ENCODE assay signal across 9 mouse cellular contexts in genomic region chr13:19622573-19623227, GRCm38 (mm10). TPM values are rescaled to one million over a fixed set of nuclear protein-coding genes. Genes with fewer than 3 reads are reported as not detected.
DNase-seq lines count a peak whose midpoint lies in the region; ATAC-seq and TF ChIP-seq lines count a peak whose summit lies in the region.
"Had no signal": no experiment of that assay in that cellular context is flagged by ENCODE, and none has a peak within 500 bp of the region (broad histone marks: within the 10 kb centered on the region; RNA-seq: fewer than 3 reads in every experiment).

TSS of gene Sfrp4 (plus strand) at chr13:19623104.

- peak within 1 kb of the TSS; percentile 82 for H3K4me2 ChIP-seq in liver, embryonic 14.5 days (ENCODE audit: low read depth)

- peak within 1 kb of the TSS; percentile 48 to 57 for H3K4me3 ChIP-seq in liver, embryonic 14.5 days (ENCODE audit: insufficient read depth in 1 of 2, low read depth in 2 of 2, low read length in 2 of 2)

- no peak for TF ChIP-seq EP300 in liver, embryonic 14.5 days (IDR thresholded peaks at IDR 0.05; ENCODE audit: low read depth)

- intact Hi-C loops in gastrocnemius, postnatal 36 days (cut with DNase I), result no loop called here

- H3K27ac ChIP-seq in liver, embryonic 14.5 days, result no peak within 1 kb of the TSS

- H3K4me1 ChIP-seq in liver, embryonic 14.5 days (replicated peaks; ENCODE audit: control insufficient read depth in 2 of 2, insufficient read depth in 2 of 2, low read length in 1 of 2), result peaks cover 3 to 16% of the 10 kb centered on the region in 2 experiments

- peak; percentile 64 for ATAC-seq in common myeloid progenitor, adult 5-6 weeks (replicated peaks; ENCODE audit: low read depth, poor library complexity, severe bottlenecking)
- peak; percentile 50; the same call in 1 of the 2 replicates for ATAC-seq in liver, embryonic 14.5 days (ENCODE audit: insufficient read depth)

- DNase-seq in layer of hippocampus, adult 18-20 months (ENCODE audit: low spot score in 2 of 2), result peak; percentile 36 to 57
- DNase-seq in layer of hippocampus, postnatal 10 days (ENCODE audit: low spot score in 2 of 2), result no peak
- DNase-seq in gastrocnemius, postnatal 36 days, result peak; percentile 31 to 34
- peak; percentile 26 for DNase-seq in hindlimb bud, embryonic 11.5 days (ENCODE audit: extremely low spot score, low read depth, low spot score)
- DNase-seq in liver, embryonic 14.5 days (ENCODE audit: low read depth in 3 of 3, low spot score in 3 of 3), result no peak
- peak; percentile 59 for DNase-seq in neural tube, embryonic 10.5 days (ENCODE audit: extremely low spot score, low spot score)
- DNase-seq in urinary bladder, postnatal 14 days (ENCODE audit: low spot score), result peak; percentile 22

- no peaks in the 10 kb centered on the region for H3K9me3 ChIP-seq in liver, embryonic 14.5 days (ENCODE audit: control insufficient read depth, low read length)
- H3K9me3 ChIP-seq: G1E had no signal

- peak within 1 kb of the TSS; percentile 53 for H3K9ac ChIP-seq in liver, embryonic 14.5 days (replicated peaks)

- 3% methylated on average over 25 of the region's 25 CpGs for WGBS in liver, embryonic 14.5 days (ENCODE audit: insufficient replicate concordance)

- peaks cover 9% of the 10 kb centered on the region for H3K27me3 ChIP-seq in liver, embryonic 14.5 days (ENCODE audit: control insufficient read depth, insufficient read depth, low read length)

- TF ChIP-seq CTCF in liver, embryonic 14.5 days (IDR thresholded peaks at IDR 0.05; ENCODE audit: low read depth), result peak; percentile 54

- no peaks in the 10 kb centered on the region for H3K36me3 ChIP-seq in liver, embryonic 14.5 days (replicated peaks; ENCODE audit: control insufficient read depth, insufficient read depth, low read depth)
- H3K36me3 ChIP-seq: G1E had no signal

RNA-seq across cellular contexts. Expression of gene Sfrp4, which starts in this region (rescaled TPM):
- 1 to 10 TPM; 1.5 to 1.6 TPM for total RNA-seq in layer of hippocampus, adult 18-20 months (2021)
- 1 to 10 TPM; 2.2 to 2.4 TPM for total RNA-seq in layer of hippocampus, postnatal 10 days (2021)
- total RNA-seq in common myeloid progenitor, adult 5-6 weeks (2017), result 1.3 and 2.5 TPM in 2 replicates
- 1 to 10 TPM; 3.1 to 3.5 TPM for total RNA-seq in gastrocnemius, postnatal 36 days (2021)
- 0.66 and 0.69 TPM in 2 replicates for polyA plus RNA-seq in liver, embryonic 14.5 days (2012; rRNA removed)
- 0.25 and 0.44 TPM in 2 replicates for polyA plus RNA-seq in liver, embryonic 14.5 days (2014; fragmentation: Nextera tagmentation; extraction: Ambion mirVana)
- polyA plus RNA-seq: G1E had no signal

Comparison
In these comparisons a context has a peak if more than half of its experiments do, and no peak if none do; other contexts are left out.
1. DNase-seq: peak in layer of hippocampus, adult 18-20 months (2 of 2), gastrocnemius, postnatal 36 days (2 of 2), hindlimb bud, embryonic 11.5 days (single experiment), neural tube, embryonic 10.5 days (single experiment) and urinary bladder, postnatal 14 days (single experiment); none in layer of hippocampus, postnatal 10 days (0 of 2) and liver, embryonic 14.5 days (0 of 3).
2. Peak in ATAC-seq, H3K4me3 ChIP-seq, H3K9ac ChIP-seq and H3K4me2 ChIP-seq in liver, embryonic 14.5 days; RNA of the gene not detected or under 1 TPM.